Mouse (Mus musculus) small intestine, adult 2 months (tissue): ENCODE results near the gene C2cd2l.

ENCODE experiments used
- CTCF ChIP-seq: fragments of 200-500 bp; IDR thresholded peaks from 2 replicates; pipeline ENCODE4 v1.5.1; 2012; ENCODE audit warnings: low read depth, mild to moderate bottlenecking, control low read depth, inconsistent platforms, low read length, moderate library complexity, mixed read lengths; ENCODE audit not compliant: insufficient replicate concordance, insufficient read length; ENCODE audit errors: extremely low read depth
- POLR2A ChIP-seq: fragments of 200-500 bp; IDR thresholded peaks from 2 replicates; pipeline ENCODE4 v1.6.1; 2012; ENCODE audit warnings: low read depth, mild to moderate bottlenecking, control low read depth, inconsistent platforms, low read length, moderate library complexity

DNA sequence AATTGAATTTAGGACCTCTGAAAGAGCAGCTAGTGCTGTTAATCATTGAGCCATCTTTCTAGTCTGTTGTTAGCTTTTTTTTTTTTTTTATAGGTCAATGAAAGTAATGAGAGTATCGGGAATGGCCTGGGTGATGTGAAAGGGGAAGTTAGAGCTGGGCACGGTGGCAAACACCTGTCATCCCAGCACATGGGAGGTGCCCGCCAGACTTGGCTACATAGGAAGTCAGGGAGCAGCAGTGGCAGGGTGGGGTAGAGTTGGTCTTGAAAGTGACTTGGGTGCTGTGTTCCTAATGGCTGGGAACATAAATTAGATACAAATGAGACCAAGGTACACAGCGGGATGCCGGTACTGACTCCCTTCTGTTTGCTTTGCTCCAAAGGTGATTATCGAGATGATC, 10.7 kb upstream of the C2cd2l start:
- TF ChIP-seq POLR2A (no peak), CTCF (no peak)
